Mouse (Mus musculus): ENCODE data around the gene Pnpla1.

- TF ChIP-seq CTCF (IDR thresholded peaks at IDR 0.05) (no peak), EP300 (IDR thresholded peaks at IDR 0.05) (no peak)
Observed at GRCm38 (mm10) chr17:28913940-28914339, 55.7 kb downstream of the Pnpla1 start.

All from lung, postnatal 0 days (tissue).